Mouse (Mus musculus) small intestine, adult 2 months (tissue): Measurements from ENCODE around the gene Armc2. TPM values are rescaled to one million over a fixed set of nuclear protein-coding genes. Genes with fewer than 3 reads are reported as not detected.

Experiments
- H3K27ac ChIP-seq: fragments of 200-500 bp; 2 replicates; pipeline ENCODE4 v1.5.1; 2012; ENCODE audit warnings: low read depth, low read length, control low read depth, inconsistent platforms; ENCODE audit not compliant: insufficient read depth
- H3K27me3 ChIP-seq: fragments of 200-500 bp; 2 replicates; pipeline ENCODE4 v1.6.1; 2012; ENCODE audit warnings: mild to moderate bottlenecking, moderate library complexity, low read length, inconsistent platforms; ENCODE audit not compliant: control insufficient read depth, insufficient read depth
- H3K36me3 ChIP-seq: fragments of 200-500 bp; 2 replicates; pipeline ENCODE4 v1.6.1; 2012; ENCODE audit warnings: mild to moderate bottlenecking, low read length, control low read depth, inconsistent platforms; ENCODE audit not compliant: control insufficient read depth, insufficient read depth
- H3K4me1 ChIP-seq: fragments of 200-500 bp; 2 replicates; pipeline ENCODE4 v1.6.1; 2012; ENCODE audit warnings: low read length, inconsistent platforms, mixed read lengths; ENCODE audit not compliant: control insufficient read depth, insufficient read depth, insufficient read length
- H3K4me3 ChIP-seq: fragments of 200-500 bp; 2 replicates; pipeline ENCODE4 v1.5.1; 2012; ENCODE audit warnings: low read depth, mild to moderate bottlenecking, control low read depth, inconsistent platforms, low read length, moderate library complexity
- CTCF ChIP-seq: fragments of 200-500 bp; IDR thresholded peaks from 2 replicates; pipeline ENCODE4 v1.5.1; 2012; ENCODE audit warnings: low read depth, mild to moderate bottlenecking, control low read depth, inconsistent platforms, low read length, moderate library complexity, mixed read lengths; ENCODE audit not compliant: insufficient replicate concordance, insufficient read length; ENCODE audit errors: extremely low read depth
- POLR2A ChIP-seq: fragments of 200-500 bp; IDR thresholded peaks from 2 replicates; pipeline ENCODE4 v1.6.1; 2012; ENCODE audit warnings: low read depth, mild to moderate bottlenecking, control low read depth, inconsistent platforms, low read length, moderate library complexity
- WGBS: fragments of 180-500 bp; shearing (Covaris S2); methylation state at CpG from one replicate; pipeline ENCODE4 v1.1.7; 2018; 5-methylcytosine and 5-hydroxymethylcytosine counted together
- polyA plus RNA-seq: library from polyadenylated mRNA; depleted of rRNA; stranded (reverse); fragments of >200 nt; gene quantifications from 2 replicates; pipeline ENCODE4 v1.2.3, GENCODE M21; 2012

The Armc2 gene
- polyA plus RNA-seq, 1 experiment, result 0.60 TPM

- 68% methylated on average over 10 of the region's 10 CpGs for WGBS
- Histone ChIP-seq H3K36me3 (no peaks in the 10 kb centered on the region), H3K27ac (no peak overlapping the region), H3K4me1 (no peaks in the 10 kb centered on the region), H3K4me3 (no peak overlapping the region), H3K27me3 (no peaks in the 10 kb centered on the region)
- no peak for TF ChIP-seq CTCF
Observed at GRCm38 (mm10) chr10:42038571-42038970, 20.3 kb upstream of the Armc2 start.

- Histone ChIP-seq H3K4me1 (no peaks in the 10 kb centered on the region), H3K4me3 (no peak overlapping the region), H3K27me3 (no peaks in the 10 kb centered on the region), H3K27ac (no peak overlapping the region), H3K36me3 (no peaks in the 10 kb centered on the region)
- 71% methylated on average over 7 of the region's 7 CpGs for WGBS
- no peak for TF ChIP-seq CTCF
- TF ChIP-seq POLR2A, result no peak
Observed at GRCm38 (mm10) chr10:42037301-42037870, 19.1 kb upstream of the Armc2 start.

GRCm38 (mm10) chr10:42036846-42037245, 18.6 kb upstream of the Armc2 start:
- 39% methylated on average over 4 of the region's 4 CpGs for WGBS
- Histone ChIP-seq H3K4me1 (no peaks in the 10 kb centered on the region), H3K27me3 (no peaks in the 10 kb centered on the region), H3K36me3 (no peaks in the 10 kb centered on the region), H3K4me3 (no peak overlapping the region), H3K27ac (no peak overlapping the region)
- no peak for TF ChIP-seq CTCF
- TF ChIP-seq POLR2A, result no peak

GRCm38 (mm10) chr10:42033571-42033970, 15.3 kb upstream of the Armc2 start:
- H3K27me3 ChIP-seq, result no peaks in the 10 kb centered on the region
- no peak for TF ChIP-seq POLR2A
- WGBS, result 73% methylated on average over 3 of the region's 3 CpGs

GRCm38 (mm10) chr10:42031021-42031420, 12.8 kb upstream of the Armc2 start:
- Histone ChIP-seq H3K36me3 (no peaks in the 10 kb centered on the region), H3K4me1 (peaks cover 5% of the 10 kb centered on the region), H3K27me3 (no peaks in the 10 kb centered on the region; the same call in 1 of the 2 replicates), H3K4me3 (peak overlapping the region; percentile 53), H3K27ac (no peak overlapping the region)
- 12% methylated on average over 16 of the region's 16 CpGs for WGBS
- TF ChIP-seq POLR2A (no peak), CTCF (peak; percentile 78; the same call in 1 of the 2 replicates)

More at GRCm38 (mm10) chr10:42033571-42033970, 15.3 kb upstream of the Armc2 start:
- peaks cover 5% of the 10 kb centered on the region for H3K4me1 ChIP-seq
- H3K27ac ChIP-seq, result no peak overlapping the region
- H3K36me3 ChIP-seq, result no peaks in the 10 kb centered on the region
- H3K4me3 ChIP-seq, result no peak overlapping the region

- H3K36me3 ChIP-seq, result no peaks in the 10 kb centered on the region
- TF ChIP-seq POLR2A (no peak), CTCF (no peak)
- WGBS, result 78% methylated on average over 5 of the region's 5 CpGs
- H3K4me3 ChIP-seq, result no peak overlapping the region
- H3K4me1 ChIP-seq, result peaks cover 5% of the 10 kb centered on the region
- H3K27me3 ChIP-seq, result no peaks in the 10 kb centered on the region; the same call in 1 of the 2 replicates
- H3K27ac ChIP-seq, result no peak overlapping the region
Observed at GRCm38 (mm10) chr10:42029502-42029901, 11.3 kb upstream of the Armc2 start.

GRCm38 (mm10) chr10:42027337-42027736, 9.1 kb upstream of the Armc2 start:
- Histone ChIP-seq H3K27me3 (no peaks in the 10 kb centered on the region; the same call in 1 of the 2 replicates), H3K4me3 (no peak overlapping the region), H3K27ac (no peak overlapping the region), H3K4me1 (peaks cover 5% of the 10 kb centered on the region), H3K36me3 (no peaks in the 10 kb centered on the region)
- no peak for TF ChIP-seq CTCF
- TF ChIP-seq POLR2A, result no peak
- WGBS, result 79% methylated on average over 11 of the region's 11 CpGs
